Mouse (Mus musculus) lung, adult 2 months (tissue): ENCODE measurements around the gene P2rx6.

Experiments
- CTCF ChIP-seq: fragments of 200-500 bp; IDR thresholded peaks from 2 replicates; pipeline ENCODE4 v1.5.1; 2011; ENCODE audit warnings: mild to moderate bottlenecking, low read length, control low read depth; ENCODE audit not compliant: insufficient read depth
- POLR2A ChIP-seq: fragments of 200-500 bp; IDR thresholded peaks from 2 replicates; pipeline ENCODE4 v1.6.1; 2011; ENCODE audit warnings: low read depth, mild to moderate bottlenecking, control low read depth, low read length, borderline replicate concordance; ENCODE audit errors: extremely low read depth

- TF ChIP-seq POLR2A (no peak), CTCF (no peak)
Measured at GRCm38 (mm10) chr16:17528276-17528675, 33.4 kb upstream of the P2rx6 start.
